Mouse (Mus musculus) midbrain, embryonic 11.5 days (tissue): ENCODE measurements around the gene Klrb1. TPM values are rescaled to one million over a fixed set of nuclear protein-coding genes. Genes with fewer than 3 reads are reported as not detected.
A peak's percentile ranks its signal among the peaks of the same experiment; 100 is the strongest.
"Not testable (repeated sequence)": the region's sequence is repeated elsewhere in the genome, so short reads cannot be mapped to it uniquely, and the experiment has no call there.

Experiments
- ATAC-seq: fragments of 200-750 bp; cut with Nextera tagmentation; 2 replicates; pipeline ENCODE4 v1.8.0; 2017; ENCODE audit warnings: moderate TSS enrichment, moderate library complexity; ENCODE audit not compliant: low FRiP score
- DNase-seq: peaks from one replicate; pipeline ENCODE4 v3.0.0; 2015; ENCODE audit warnings: low spot score; ENCODE audit errors: missing footprints
- H3K27ac ChIP-seq: fragments of 300-500 bp; sonication (generic); 2 replicates; pipeline ENCODE4 v1.5.1; 2014; ENCODE audit warnings: low read depth, low read length
- H3K27me3 ChIP-seq: fragments of 300-500 bp; sonication (generic); 2 replicates; pipeline ENCODE4 v1.6.1; 2014; ENCODE audit warnings: mild to moderate bottlenecking, low read length, moderate library complexity, mixed read lengths; ENCODE audit not compliant: control insufficient read depth, insufficient read depth
- H3K36me3 ChIP-seq: fragments of 300-500 bp; sonication (generic); 2 replicates; pipeline ENCODE4 v1.6.1; 2014; ENCODE audit warnings: mild to moderate bottlenecking, low read length, moderate library complexity, mixed read lengths; ENCODE audit not compliant: control insufficient read depth, insufficient read depth
- H3K4me1 ChIP-seq: fragments of 300-500 bp; sonication (generic); 2 replicates; pipeline ENCODE4 v1.6.1; 2014; ENCODE audit warnings: low read length; ENCODE audit not compliant: control insufficient read depth, insufficient read depth
- H3K4me2 ChIP-seq: fragments of 300-500 bp; sonication (generic); 2 replicates; pipeline ENCODE4 v1.6.1; 2014; ENCODE audit warnings: mild to moderate bottlenecking, moderate library complexity
- H3K4me3 ChIP-seq: fragments of 300-500 bp; sonication (generic); 2 replicates; pipeline ENCODE4 v1.5.1; 2014; ENCODE audit warnings: low read depth, low read length
- H3K9ac ChIP-seq: fragments of 300-500 bp; sonication (generic); 2 replicates; pipeline ENCODE4 v1.6.1; 2014; ENCODE audit warnings: low read length
- H3K9me3 ChIP-seq: fragments of 300-500 bp; sonication (generic); 2 replicates; pipeline ENCODE4 v1.6.1; 2016; ENCODE audit warnings: low read length; ENCODE audit not compliant: control insufficient read depth
- WGBS: fragments of 180-500 bp; shearing (Covaris S2); extraction: QIAGEN DNeasy Blood & Tissue Kit; methylation state at CpG from one replicate; pipeline ENCODE4 v1.1.7; 2014; 5-methylcytosine and 5-hydroxymethylcytosine counted together
- polyA plus RNA-seq: library from polyadenylated mRNA; unstranded; fragments of >200 nt; fragmentation: Nextera tagmentation; extraction: Ambion mirVana; gene quantifications from 2 replicates; pipeline ENCODE4 v1.2.1, GENCODE M21; 2014

Klrb1 gene
- polyA plus RNA-seq, 1 experiment from 2014 or later, result not detected

- Histone ChIP-seq H3K27ac (no peak overlapping the region), H3K4me2 (peak overlapping the region; percentile 38), H3K4me1 (no peaks in the 10 kb centered on the region), H3K36me3 (no peaks in the 10 kb centered on the region), H3K27me3 (no peaks in the 10 kb centered on the region), H3K9ac (peak overlapping the region; percentile 31; the same call in 1 of the 2 replicates), H3K9me3 (no peaks in the 10 kb centered on the region), H3K4me3 (peak overlapping the region; percentile 44)
- WGBS, result 44% methylated on average over 5 of the region's 5 CpGs
- ATAC-seq, result no peak
- peak; percentile 94 for DNase-seq
Measured at GRCm38 (mm10) chr6:128761144-128761540, 38.3 kb upstream of the Klrb1 start.

GRCm38 (mm10) chr6:128760416-128761143, 37.7 kb upstream of the Klrb1 start:
- H3K27ac ChIP-seq, result peak overlapping the region; percentile 4; the same call in 1 of the 2 replicates
- DNase-seq, result peak; percentile 100

GRCm38 (mm10) chr6:128760016-128760415, 37.2 kb upstream of the Klrb1 start:
- WGBS, result 0% methylated on average over 22 of the region's 22 CpGs

More at GRCm38 (mm10) chr6:128760416-128761143, 37.7 kb upstream of the Klrb1 start:
- Histone ChIP-seq H3K9ac (peak overlapping the region; percentile 62), H3K4me2 (peak overlapping the region; percentile 38), H3K4me3 (peak overlapping the region; percentile 44)
- ATAC-seq, result peak; percentile 63
- H3K36me3 ChIP-seq, H3K9me3 ChIP-seq, H3K4me1 ChIP-seq, H3K27me3 ChIP-seq: not testable (repeated sequence)
- WGBS, result under 1% methylated on average over 44 of the region's 44 CpGs

GRCm38 (mm10) chr6:128759221-128759950, 36.5 kb upstream of the Klrb1 start:
- WGBS, result 78% methylated on average over 5 of the region's 5 CpGs
- ATAC-seq (no peak), DNase-seq (peak; percentile 65)
- Histone ChIP-seq H3K27ac (no peak overlapping the region), H3K36me3 (no peaks in the 10 kb centered on the region), H3K9me3 (no peaks in the 10 kb centered on the region), H3K27me3 (no peaks in the 10 kb centered on the region), H3K4me1 (no peaks in the 10 kb centered on the region), H3K9ac (no peak overlapping the region), H3K4me3 (no peak overlapping the region), H3K4me2 (no peak overlapping the region)

More at GRCm38 (mm10) chr6:128760016-128760415, 37.2 kb upstream of the Klrb1 start:
- Histone ChIP-seq H3K4me3 (peak overlapping the region; percentile 44), H3K27ac (peak overlapping the region; percentile 4; the same call in 1 of the 2 replicates), H3K4me2 (peak overlapping the region; percentile 35), H3K9ac (peak overlapping the region; percentile 62)
- H3K36me3 ChIP-seq, H3K27me3 ChIP-seq, H3K9me3 ChIP-seq, H3K4me1 ChIP-seq: not testable (repeated sequence)
- ATAC-seq (peak; percentile 50), DNase-seq (peak; percentile 100)

- not testable (repeated sequence) for H3K36me3 ChIP-seq, H3K4me1 ChIP-seq, H3K4me3 ChIP-seq, ATAC-seq, H3K27me3 ChIP-seq, H3K9me3 ChIP-seq, H3K4me2 ChIP-seq, H3K27ac ChIP-seq, H3K9ac ChIP-seq, DNase-seq
- WGBS, result 74% methylated on average over 4 of the region's 4 CpGs
Measured at GRCm38 (mm10) chr6:128755402-128755763, 32.5 kb upstream of the Klrb1 start.

- peak; percentile 74 for DNase-seq
- not testable (repeated sequence) for H3K4me3 ChIP-seq, H3K4me2 ChIP-seq, H3K27me3 ChIP-seq, ATAC-seq, H3K4me1 ChIP-seq, H3K36me3 ChIP-seq, H3K9me3 ChIP-seq, H3K27ac ChIP-seq, H3K9ac ChIP-seq
- WGBS, result 83% methylated on average over 12 of the region's 12 CpGs
Measured at GRCm38 (mm10) chr6:128754748-128755401, 32.0 kb upstream of the Klrb1 start.

- H3K4me2 ChIP-seq, H3K27me3 ChIP-seq, H3K4me1 ChIP-seq, H3K9me3 ChIP-seq, H3K4me3 ChIP-seq, H3K36me3 ChIP-seq, H3K27ac ChIP-seq, H3K9ac ChIP-seq: not testable (repeated sequence)
- ATAC-seq (peak; percentile 72), DNase-seq (peak; percentile 89)
- 38% methylated on average over 10 of the region's 10 CpGs for WGBS
Measured at GRCm38 (mm10) chr6:128754265-128754664, 31.4 kb upstream of the Klrb1 start.

GRCm38 (mm10) chr6:128753610-128754224, 30.9 kb upstream of the Klrb1 start:
- ATAC-seq, result peak; percentile 96
- DNase-seq, result peak; percentile 95
- WGBS, result 43% methylated on average over 7 of the region's 8 CpGs
- not testable (repeated sequence) for H3K9me3 ChIP-seq, H3K27me3 ChIP-seq, H3K36me3 ChIP-seq, H3K27ac ChIP-seq, H3K4me2 ChIP-seq, H3K4me1 ChIP-seq, H3K9ac ChIP-seq, H3K4me3 ChIP-seq
